8 mouse cellular contexts compared by ENCODE assay signal in the genomic region with DNA sequence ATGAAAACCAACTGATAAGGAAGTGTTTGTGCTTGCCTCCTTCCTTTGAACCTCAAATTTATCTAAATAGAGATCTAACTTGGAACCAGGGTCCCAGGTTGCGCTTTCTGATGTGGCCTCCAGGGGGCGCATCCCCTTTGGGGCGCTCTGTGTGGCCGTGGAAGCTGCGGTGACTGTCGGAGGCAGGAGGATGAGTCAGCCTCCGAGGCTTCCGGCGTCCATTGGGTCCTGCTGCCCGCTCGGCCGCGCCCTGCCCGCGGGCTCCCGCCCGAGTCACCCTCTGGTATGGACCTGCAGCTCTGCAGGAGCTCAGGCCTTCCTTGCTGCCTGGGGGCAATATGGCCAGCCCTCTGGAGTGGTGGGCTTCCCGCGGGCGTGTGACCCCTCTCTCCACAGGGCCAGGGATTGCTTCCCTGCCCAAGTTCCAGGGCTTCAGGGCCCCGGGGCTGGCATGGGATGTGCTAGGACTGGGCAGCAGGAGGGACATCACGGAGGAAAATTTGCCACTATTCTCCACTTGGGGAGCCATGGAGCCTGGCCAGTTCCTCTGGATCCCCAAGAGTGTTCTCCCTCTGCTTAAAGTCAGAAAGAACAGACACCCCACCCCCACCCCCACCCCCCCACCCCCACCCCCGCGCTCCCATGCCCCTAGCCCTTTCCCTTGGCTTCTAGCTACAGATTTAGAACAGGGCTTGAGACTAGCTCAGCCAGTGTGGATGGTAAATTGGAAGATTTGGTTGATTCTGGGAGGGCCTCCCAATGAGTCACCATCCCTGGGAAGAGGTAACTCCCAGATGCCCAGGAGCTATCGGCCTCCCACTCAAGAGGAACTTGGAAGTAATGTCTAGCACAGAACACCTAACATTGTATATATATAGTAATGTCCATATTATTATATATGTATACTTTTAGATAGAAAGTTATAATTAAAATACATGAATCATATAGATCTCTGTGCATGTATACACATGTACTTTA. TPM values are rescaled to one million over a fixed set of nuclear protein-coding genes. Genes with fewer than 3 reads are reported as not detected.
A peak's percentile ranks its signal among the peaks of the same experiment; 100 is the strongest.
DNase-seq lines count a peak whose midpoint lies in the region; ATAC-seq and TF ChIP-seq lines count a peak whose summit lies in the region.

No protein-coding gene starts in this region.

- no peaks in the 10 kb centered on the region for H3K36me3 ChIP-seq in ES-E14 (ENCODE audit: control insufficient read depth, insufficient read depth, low read length, poor library complexity, severe bottlenecking)
- H3K36me3 ChIP-seq in forebrain, embryonic 15.5 days, result no peaks in the 10 kb centered on the region
- H3K36me3 ChIP-seq in lung, embryonic 15.5 days, result no peaks in the 10 kb centered on the region
- no peaks in the 10 kb centered on the region for H3K36me3 ChIP-seq in thymus, adult 2 months (ENCODE audit: control insufficient read depth, insufficient read depth, low read length)

- H3K9ac ChIP-seq in ES-E14 (ENCODE audit: insufficient read depth, low read depth, low read length, poor library complexity, severe bottlenecking), result peak overlapping the region; percentile 60
- peak overlapping the region; percentile 49 for H3K9ac ChIP-seq in forebrain, embryonic 15.5 days (replicated peaks)
- peak overlapping the region; percentile 59 for H3K9ac ChIP-seq in lung, embryonic 15.5 days

- peak; percentile 87 for ATAC-seq in forebrain, embryonic 15.5 days (replicated peaks)
- ATAC-seq in lung, embryonic 15.5 days (ENCODE audit: borderline replicate concordance, extremely low read depth, low FRiP score, low TSS enrichment), result peak; percentile 80

- 2% methylated on average over 25 of the region's 25 CpGs for WGBS in forebrain, embryonic 15.5 days
- WGBS in lung, embryonic 15.5 days, result 3% methylated on average over 25 of the region's 25 CpGs
- 3% methylated on average over 25 of the region's 25 CpGs for WGBS in olfactory bulb, adult 2 months
- 2% methylated on average over 25 of the region's 25 CpGs for WGBS in thymus, adult 2 months

- H3K4me1 ChIP-seq in ES-E14 (ENCODE audit: control insufficient read depth in 2 of 2, insufficient read depth in 2 of 2, low read length in 2 of 2, poor library complexity in 1 of 2), result peaks cover 9 to 38% of the 10 kb centered on the region in 2 experiments
- H3K4me1 ChIP-seq in forebrain, embryonic 15.5 days, result peaks cover 10% of the 10 kb centered on the region
- H3K4me1 ChIP-seq in lung, embryonic 15.5 days, result peaks cover 26% of the 10 kb centered on the region
- peaks cover 13% of the 10 kb centered on the region for H3K4me1 ChIP-seq in olfactory bulb, adult 2 months (ENCODE audit: control insufficient read depth, insufficient read depth, low read length)
- peaks cover 22% of the 10 kb centered on the region for H3K4me1 ChIP-seq in thymus, adult 2 months (replicated peaks; ENCODE audit: control insufficient read depth, insufficient read depth, low read length)

- no peak overlapping the region; the same call in 1 of the 2 replicates for H3K27ac ChIP-seq in ES-E14 (ENCODE audit: insufficient read depth, low read depth, low read length, poor library complexity, severe bottlenecking)
- H3K27ac ChIP-seq in forebrain, embryonic 15.5 days (replicated peaks), result no peak overlapping the region; the same call in 1 of the 2 replicates
- peak overlapping the region; percentile 66; the same call in 1 of the 2 replicates for H3K27ac ChIP-seq in lung, embryonic 15.5 days
- no peak overlapping the region for H3K27ac ChIP-seq in olfactory bulb, adult 2 months (ENCODE audit: insufficient read depth, low read depth, low read length)
- no peak overlapping the region for H3K27ac ChIP-seq in thymus, adult 2 months (ENCODE audit: control insufficient read depth, insufficient read depth, low read length)

- TF ChIP-seq CTCF in olfactory bulb, adult 2 months (IDR thresholded peaks at IDR 0.05; ENCODE audit: insufficient read depth, low read depth, low read length), result peak; percentile 78
- TF ChIP-seq CTCF in thymus, adult 2 months (IDR thresholded peaks at IDR 0.05; ENCODE audit: borderline replicate concordance, control insufficient read depth, extremely low read depth, insufficient read depth, low read length, poor library complexity), result peak; percentile 96

- H3K4me2 ChIP-seq in forebrain, embryonic 15.5 days (replicated peaks), result peak overlapping the region; percentile 86
- H3K4me2 ChIP-seq in lung, embryonic 15.5 days, result peak overlapping the region; percentile 97

- no peaks in the 10 kb centered on the region for H3K9me3 ChIP-seq in ES-E14 (ENCODE audit: control insufficient read depth, insufficient read depth, low read depth, low read length)
- no peaks in the 10 kb centered on the region for H3K9me3 ChIP-seq in forebrain, embryonic 15.5 days
- no peaks in the 10 kb centered on the region for H3K9me3 ChIP-seq in lung, embryonic 15.5 days

- intact Hi-C loops in heart, postnatal 36 days (cut with DNase I), result loop anchor here (1.0 to 5.0 kb wide), 3 partner anchors 41 to 72 kb away; a partner anchor contains a TSS

- peak overlapping the region; percentile 51 to 59 for H3K4me3 ChIP-seq in ES-E14 (ENCODE audit: insufficient read depth in 1 of 2, low read depth in 1 of 2, low read length in 2 of 2, poor library complexity in 1 of 2, severe bottlenecking in 1 of 2)
- peak overlapping the region; percentile 44 for H3K4me3 ChIP-seq in forebrain, embryonic 15.5 days
- H3K4me3 ChIP-seq in lung, embryonic 15.5 days, result peak overlapping the region; percentile 50
- peak overlapping the region; percentile 28 for H3K4me3 ChIP-seq in olfactory bulb, adult 2 months (ENCODE audit: insufficient read depth, low read depth, low read length)
- peak overlapping the region; percentile 5 for H3K4me3 ChIP-seq in thymus, adult 2 months (ENCODE audit: control insufficient read depth, insufficient read depth, low read length)

- TF ChIP-seq POLR2A in olfactory bulb, adult 2 months (IDR thresholded peaks at IDR 0.05; ENCODE audit: insufficient read depth, low read depth, low read length), result no peak
- no peak for TF ChIP-seq POLR2A in thymus, adult 2 months (IDR thresholded peaks at IDR 0.05; ENCODE audit: control insufficient read depth, extremely low read depth, insufficient read depth, low read length, poor library complexity)

- DNase-seq in ES-E14 (ENCODE audit: low read depth, low spot score), result no peak
- peak; percentile 39 for DNase-seq in cerebellum, adult 11-12 months
- peak; percentile 85 to 86 for DNase-seq in heart, postnatal 36 days
- peak; percentile 66 to 85 for DNase-seq in layer of hippocampus, adult 8-10 months (ENCODE audit: low spot score in 2 of 2)
- DNase-seq in thymus, adult 2 months, result peak; percentile 79

- in situ Hi-C loops in ES-E14 (cut with MboI; ENCODE audit: low sequenced_read_pairs in 2 of 2, unreplicated experiment in 2 of 2), result loop anchor here in 1 of 2 experiments (10.0 kb wide), 2 partner anchors 62 to 178 kb away; no protein-coding TSS in a partner anchor

- H3K27me3 ChIP-seq in forebrain, embryonic 15.5 days, result no peaks in the 10 kb centered on the region
- no peaks in the 10 kb centered on the region for H3K27me3 ChIP-seq in lung, embryonic 15.5 days
- H3K27me3 ChIP-seq in thymus, adult 2 months (ENCODE audit: control insufficient read depth, insufficient read depth, low read length), result no peaks in the 10 kb centered on the region

TF ChIP-seq in ES-E14, 5 proteins besides CTCF, POLR2A, EP300 and RAD21:
- TF ChIP-seq MAFK (IDR thresholded peaks at IDR 0.05; ENCODE audit: insufficient read depth, low read depth, low read length), result 0 out of 2 replicates have a peak, but pooled peaks have one; percentile 50
- TF ChIP-seq ZC3H11A (IDR thresholded peaks at IDR 0.05; ENCODE audit: borderline replicate concordance, low read depth, low read length), result peak; percentile 88
- TF ChIP-seq CHD2 (IDR thresholded peaks at IDR 0.05; ENCODE audit: low read depth, low read length), result no peak

RNA-seq across cellular contexts. Expression of a gene that starts 46.1 kb away (rescaled TPM):
- 1.1 and 1.5 TPM in 2 replicates for total RNA-seq in ES-E14 (2012; rRNA removed)
- polyA plus RNA-seq in forebrain, embryonic 15.5 days (2015; fragmentation: Nextera tagmentation; extraction: Ambion mirVana), result 0.06 and 0.10 TPM in 2 replicates
- total RNA-seq in heart, postnatal 36 days (2021), result not detected
- total RNA-seq in layer of hippocampus, adult 8-10 months (2022), result under 1 TPM in 1 of 4 experiments, not detected in 3; 0.12 TPM
- polyA plus RNA-seq in lung, embryonic 15.5 days (2015; fragmentation: Nextera tagmentation; extraction: Ambion mirVana), result 0.31 and 0.36 TPM in 2 replicates
- polyA plus RNA-seq in olfactory bulb, adult 2 months (2012; ENCODE audit: insufficient read depth, insufficient read length, low replicate concordance, missing spikeins), result not detected in 2 replicates
- polyA plus RNA-seq in thymus, adult 2 months (2012; rRNA removed), result 2.4 and 2.5 TPM in 2 replicates

Comparison
In these comparisons a context has a peak if more than half of its experiments do, and no peak if none do; other contexts are left out.
1. H3K4me3 ChIP-seq: peak in every context shown above with its lines; median percentile 55 in ES-E14; 50 in lung, embryonic 15.5 days; 44 in forebrain, embryonic 15.5 days; 28 in olfactory bulb, adult 2 months; 5 in thymus, adult 2 months.